ENCODE assay signal across 8 mouse cellular contexts in genomic region chr5:105817248-105817976, GRCm38 (mm10). TPM values are rescaled to one million over a fixed set of nuclear protein-coding genes. Genes with fewer than 3 reads are reported as not detected.
DNase-seq lines count a peak whose midpoint lies in the region.

No protein-coding gene starts in this region.

- H3K9me3 ChIP-seq in heart, embryonic 10.5 days: no peaks in the 10 kb centered on the region

- 84% methylated on average over 9 of the region's 9 CpGs for WGBS in heart, embryonic 10.5 days

- H3K27me3 ChIP-seq in heart, embryonic 10.5 days (ENCODE audit: insufficient read depth, poor library complexity, severe bottlenecking): peaks cover 44% of the 10 kb centered on the region; the same call in 1 of the 2 replicates

- H3K4me3 ChIP-seq in heart, embryonic 10.5 days: no peak overlapping the region

- no peak overlapping the region for H3K27ac ChIP-seq in heart, embryonic 10.5 days

- no peaks in the 10 kb centered on the region for H3K4me1 ChIP-seq in heart, embryonic 10.5 days

- DNase-seq in heart, postnatal 10 days: peak; percentile 58 to 75
- no peak for DNase-seq in heart, embryonic 10.5 days (ENCODE audit: low spot score)
- DNase-seq in right cerebral cortex, postnatal 14 days: peak; percentile 32
- DNase-seq in right cerebral cortex, adult 18-20 months: no peak
- peak; percentile 71 to 75 for DNase-seq in kidney, adult 8-10 months
- peak; percentile 49 for DNase-seq in skeletal muscle tissue, adult 2 months (ENCODE audit: low read depth, low spot score)
- no peak for DNase-seq in B cell, adult 2 months
- no peak for DNase-seq in spleen, adult 18-20 months

- peaks cover 20% of the 10 kb centered on the region for H3K36me3 ChIP-seq in heart, embryonic 10.5 days

- intact Hi-C loops in heart, postnatal 10 days (cut with DNase I): no loop called here

RNA-seq across cellular contexts. Expression of gene Zfp326, which starts 59.0 kb away (rescaled TPM):
- 10 to 100 TPM; 21.1 to 21.9 TPM for total RNA-seq in heart, postnatal 10 days (2021)
- polyA plus RNA-seq in heart, embryonic 10.5 days (2016; fragmentation: Nextera tagmentation; extraction: Ambion mirVana): 30.0 and 37.7 TPM in 2 replicates

Comparison
In these comparisons a context has a peak if more than half of its experiments do, and no peak if none do; other contexts are left out.
1. DNase-seq: peak in heart, postnatal 10 days (2 of 2), right cerebral cortex, postnatal 14 days (single experiment), kidney, adult 8-10 months (2 of 2) and skeletal muscle tissue, adult 2 months (single experiment); none in heart, embryonic 10.5 days (single experiment), right cerebral cortex, adult 18-20 months (single experiment), B cell, adult 2 months (0 of 2) and spleen, adult 18-20 months (0 of 2).